Mouse (Mus musculus) liver, adult 2 months (tissue): ENCODE measurements around the gene Kat2a. TPM values are rescaled to one million over a fixed set of nuclear protein-coding genes. Genes with fewer than 3 reads are reported as not detected.

ENCODE experiments used
- DNase-seq: peaks from one replicate; pipeline ENCODE4 v3.0.0-alpha.2; 2011; ENCODE audit warnings: low read depth, low spot score; ENCODE audit errors: extremely low read depth
- H3K27ac ChIP-seq: fragments of 200-500 bp; replicated peaks from 2 replicates; pipeline ENCODE4 v1.5.1; 2012; ENCODE audit warnings: low read depth, mild to moderate bottlenecking, control low read depth, inconsistent platforms, low read length; ENCODE audit not compliant: insufficient read depth
- H3K27me3 ChIP-seq: fragments of 200-500 bp; 2 replicates; pipeline ENCODE4 v1.6.1; 2012; ENCODE audit warnings: mild to moderate bottlenecking, moderate library complexity, low read length, inconsistent platforms; ENCODE audit not compliant: control insufficient read depth, insufficient read depth
- H3K36me3 ChIP-seq: fragments of 200-500 bp; 2 replicates; pipeline ENCODE4 v1.6.1; 2012; ENCODE audit warnings: low read length, inconsistent platforms; ENCODE audit not compliant: control insufficient read depth, insufficient read depth
- H3K4me1 ChIP-seq: fragments of 200-500 bp; 2 replicates; pipeline ENCODE4 v1.6.1; 2011; ENCODE audit warnings: low read length; ENCODE audit not compliant: control insufficient read depth, insufficient read depth
- H3K4me3 ChIP-seq: fragments of 200-500 bp; 2 replicates; pipeline ENCODE4 v1.5.1; 2011; ENCODE audit warnings: low read depth, mild to moderate bottlenecking, control low read depth, low read length, moderate library complexity; ENCODE audit not compliant: insufficient read depth
- H3K79me2 ChIP-seq: fragments of 200-500 bp; 2 replicates; pipeline ENCODE4 v1.6.1; 2012; ENCODE audit warnings: inconsistent platforms, mild to moderate bottlenecking, low read length, moderate library complexity; ENCODE audit not compliant: control insufficient read depth, insufficient read depth
- H3K9ac ChIP-seq: fragments of 200-500 bp; 2 replicates; pipeline ENCODE4 v1.6.1; 2012; ENCODE audit warnings: low read depth, mild to moderate bottlenecking, control low read depth, inconsistent platforms, low read length
- CTCF ChIP-seq: fragments of 200-500 bp; IDR thresholded peaks from 2 replicates; pipeline ENCODE4 v1.5.1; 2011; ENCODE audit warnings: low read depth, low read length, control low read depth
- POLR2A ChIP-seq: fragments of 200-500 bp; IDR thresholded peaks from 2 replicates; pipeline ENCODE4 v1.6.1; 2011; ENCODE audit warnings: low read length, control low read depth; ENCODE audit not compliant: insufficient read depth; ENCODE audit errors: extremely low read depth
- WGBS: fragments of 180-500 bp; shearing (Covaris S2); methylation state at CpG from one replicate; pipeline ENCODE4 v1.1.7; 2018; 5-methylcytosine and 5-hydroxymethylcytosine counted together
- polyA plus RNA-seq: library from polyadenylated mRNA; depleted of rRNA; stranded (reverse); fragments of >200 nt; gene quantifications from 2 replicates; pipeline ENCODE4 v1.2.3, GENCODE M21; 2012
- total RNA-seq: library from RNA; depleted of rRNA; stranded (reverse); fragments of >200 nt; gene quantifications from 2 replicates; pipeline ENCODE4 v1.2.3, GENCODE M21; 2014

Kat2a gene
- total and polyA plus RNA-seq, 2 experiments: 3.3 to 18.9 TPM

DNA sequence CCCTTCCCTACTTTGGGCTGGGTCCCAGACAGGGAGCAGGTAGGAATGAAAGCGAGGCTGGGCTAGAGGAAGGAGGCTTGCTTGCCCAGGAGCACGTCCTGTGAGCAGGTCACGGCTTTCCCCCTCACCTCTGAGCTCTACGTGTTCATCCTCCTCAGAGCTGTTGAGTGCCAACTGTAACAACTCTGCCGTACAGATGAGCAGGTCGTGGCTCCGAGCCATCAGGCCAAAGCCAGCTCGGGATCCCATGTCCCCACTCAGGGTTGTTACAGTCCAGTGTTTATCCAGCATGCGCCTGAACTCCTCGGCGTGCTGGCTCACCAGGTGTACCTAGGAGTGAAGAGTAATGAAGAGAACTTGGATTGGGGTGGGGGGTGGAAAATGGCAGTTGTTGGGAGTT lies 8.9 kb downstream of the Kat2a start:
- H3K4me1 ChIP-seq: peaks cover 16% of the 10 kb centered on the region
- peak overlapping the region; percentile 69 for H3K9ac ChIP-seq
- no peaks in the 10 kb centered on the region for H3K27me3 ChIP-seq
- H3K79me2 ChIP-seq: no peaks in the 10 kb centered on the region
- 13% methylated on average over 11 of the region's 11 CpGs for WGBS
- H3K4me3 ChIP-seq: peak overlapping the region; percentile 46
- TF ChIP-seq CTCF: no peak
- TF ChIP-seq POLR2A: no peak
- H3K27ac ChIP-seq: peak overlapping the region; percentile 25
- DNase-seq: peak; percentile 73
- H3K36me3 ChIP-seq: peaks cover 3% of the 10 kb centered on the region; the same call in 1 of the 2 replicates

DNA sequence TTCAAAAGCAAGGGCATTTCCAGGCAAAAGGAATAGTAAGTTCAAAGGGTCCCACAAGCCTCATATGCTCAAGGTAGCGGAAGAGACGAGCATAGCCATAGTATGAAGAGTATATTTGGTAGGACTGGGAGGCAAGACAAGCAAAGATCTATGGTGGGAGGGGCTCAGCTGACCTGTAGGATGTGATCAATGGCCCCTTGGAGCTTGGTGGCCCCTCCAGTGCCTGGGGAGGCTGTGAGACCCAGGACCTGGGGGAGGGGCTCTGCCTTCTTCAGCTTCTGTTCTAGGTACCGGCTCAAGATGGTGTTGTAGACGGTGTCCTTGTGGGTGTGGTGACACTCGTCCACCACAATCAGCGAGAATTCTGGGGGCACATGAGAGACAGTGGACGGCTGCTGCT lies 9.4 kb downstream of the Kat2a start:
- Histone ChIP-seq H3K36me3 (peaks cover 2% of the 10 kb centered on the region; the same call in 1 of the 2 replicates), H3K27ac (peak overlapping the region; percentile 25), H3K4me3 (peak overlapping the region; percentile 46), H3K9ac (peak overlapping the region; percentile 69), H3K4me1 (peaks cover 16% of the 10 kb centered on the region), H3K27me3 (no peaks in the 10 kb centered on the region), H3K79me2 (no peaks in the 10 kb centered on the region)
- DNase-seq: no peak
- TF ChIP-seq CTCF: no peak
- WGBS: 38% methylated on average over 7 of the region's 7 CpGs

DNA sequence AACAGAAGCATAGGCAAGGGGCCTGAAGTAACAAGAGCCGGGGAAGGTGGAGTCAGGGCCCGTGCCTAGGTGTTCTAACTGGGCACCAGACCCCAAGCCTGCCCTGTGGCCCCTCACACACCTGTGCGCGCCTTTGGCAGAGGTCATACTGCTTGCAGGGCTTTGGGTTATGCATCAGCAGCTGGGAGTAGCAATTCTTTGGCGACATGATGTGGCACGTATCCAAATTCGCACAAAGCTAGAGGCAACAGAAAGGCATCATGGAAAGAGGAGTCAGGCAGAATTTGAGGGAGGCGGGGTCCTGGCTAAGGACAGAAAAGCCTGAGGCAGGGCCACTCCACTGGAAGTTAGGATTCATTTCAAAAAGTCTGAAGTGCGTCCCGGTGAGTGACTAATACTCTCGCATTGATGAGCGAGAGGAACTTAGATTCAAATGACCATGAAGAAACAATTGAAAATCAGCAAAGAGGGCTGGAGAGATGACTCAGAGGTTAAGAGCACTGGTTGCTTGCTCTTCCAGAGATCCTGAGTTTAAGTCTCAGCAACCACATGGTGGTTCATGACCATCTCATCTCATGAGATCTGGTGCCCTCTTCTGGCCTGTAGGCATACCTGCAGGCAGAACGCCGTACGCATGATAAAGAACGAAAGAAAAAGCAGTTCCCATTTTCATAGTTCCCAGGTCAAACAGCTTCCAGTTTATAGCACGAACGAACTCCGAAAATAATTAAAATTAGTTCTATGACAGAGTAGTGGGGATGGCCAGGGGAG lies 10.0 kb downstream of the Kat2a start:
- DNase-seq: peak; percentile 71
- peak overlapping the region; percentile 69 for H3K9ac ChIP-seq
- no peaks in the 10 kb centered on the region; the same call in 1 of the 2 replicates for H3K36me3 ChIP-seq
- no peaks in the 10 kb centered on the region for H3K79me2 ChIP-seq
- H3K4me3 ChIP-seq: peak overlapping the region; percentile 46
- no peaks in the 10 kb centered on the region for H3K27me3 ChIP-seq
- H3K27ac ChIP-seq: peak overlapping the region; percentile 25; the same call in 1 of the 2 replicates
- peaks cover 16% of the 10 kb centered on the region for H3K4me1 ChIP-seq
- TF ChIP-seq CTCF: peak; percentile 73; the same call in 1 of the 2 replicates
- TF ChIP-seq POLR2A: no peak
- 39% methylated on average over 19 of the region's 19 CpGs for WGBS

DNA sequence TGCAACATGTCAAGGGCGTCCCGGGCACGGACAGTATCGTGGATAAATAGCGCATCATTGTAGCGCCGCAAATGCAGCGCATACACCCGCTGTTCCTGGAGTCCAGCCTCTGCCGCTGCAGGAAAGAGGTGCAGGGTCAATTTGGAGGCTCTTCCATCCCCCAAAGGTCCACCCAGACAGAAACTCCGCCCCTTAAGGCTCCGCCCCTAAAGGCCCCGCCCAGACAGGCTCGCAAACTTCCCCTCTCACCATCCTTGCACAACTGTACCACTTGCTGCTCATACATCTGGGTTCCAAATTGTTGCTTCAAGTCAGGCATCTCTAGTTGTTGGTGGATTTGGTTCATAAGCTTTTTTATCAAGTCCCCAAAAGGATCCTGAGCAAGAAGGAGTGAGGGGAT lies 11.0 kb downstream of the Kat2a start:
- no peak overlapping the region for H3K4me3 ChIP-seq
- no peaks in the 10 kb centered on the region; the same call in 1 of the 2 replicates for H3K36me3 ChIP-seq
- TF ChIP-seq CTCF: no peak
- TF ChIP-seq POLR2A: no peak
- WGBS: 13% methylated on average over 14 of the region's 14 CpGs
- H3K27ac ChIP-seq: no peak overlapping the region
- H3K27me3 ChIP-seq: no peaks in the 10 kb centered on the region
- peak; percentile 66 for DNase-seq
- peaks cover 16% of the 10 kb centered on the region for H3K4me1 ChIP-seq
- H3K79me2 ChIP-seq: no peaks in the 10 kb centered on the region
- no peak overlapping the region for H3K9ac ChIP-seq

DNA sequence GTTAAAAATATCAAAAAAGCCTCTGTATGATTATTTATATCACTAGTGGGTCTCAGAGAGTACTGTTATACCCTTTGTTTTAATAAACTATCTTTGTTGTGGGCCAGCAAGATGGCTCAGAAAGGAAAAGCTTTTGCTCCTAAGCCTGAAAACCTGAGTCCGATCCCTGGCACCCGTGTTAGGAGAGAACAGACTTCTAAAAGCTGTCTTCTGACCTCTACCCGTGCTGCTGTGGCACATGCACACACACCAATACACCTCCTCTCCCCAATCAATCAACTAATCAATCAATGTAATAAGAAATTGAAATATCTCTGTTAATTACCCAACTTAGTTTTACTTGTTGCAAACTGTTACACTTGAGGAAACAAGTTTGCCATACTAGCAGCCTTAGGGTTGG lies 11.6 kb downstream of the Kat2a start:
- 60% methylated on average over 3 of the region's 3 CpGs for WGBS
- Histone ChIP-seq H3K79me2 (no peaks in the 10 kb centered on the region), H3K4me1 (peaks cover 16% of the 10 kb centered on the region), H3K27me3 (no peaks in the 10 kb centered on the region), H3K9ac (no peak overlapping the region), H3K36me3 (no peaks in the 10 kb centered on the region; the same call in 1 of the 2 replicates), H3K4me3 (no peak overlapping the region), H3K27ac (no peak overlapping the region)
- DNase-seq: no peak
- no peak for TF ChIP-seq POLR2A
- no peak for TF ChIP-seq CTCF

DNA sequence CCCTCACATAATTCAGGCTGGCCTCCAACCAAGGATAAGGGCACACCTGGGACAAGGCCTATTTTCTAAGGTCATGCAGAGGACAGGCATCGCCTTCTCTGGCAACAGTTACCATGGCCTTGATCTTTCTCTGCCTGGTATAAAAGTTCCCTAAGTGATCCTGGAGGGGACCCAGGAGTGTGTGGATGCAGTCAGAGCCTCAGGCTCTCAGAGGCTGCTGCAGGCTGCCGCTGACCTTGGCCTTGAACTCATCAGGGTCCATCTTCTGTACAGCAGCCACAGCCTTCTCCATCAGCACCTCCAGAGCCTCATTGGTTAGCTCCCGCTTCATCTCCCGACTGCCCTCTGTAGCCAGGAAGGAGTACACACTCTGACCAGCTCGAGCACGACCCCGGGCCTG lies 14.3 kb downstream of the Kat2a start:
- H3K4me3 ChIP-seq: no peak overlapping the region
- WGBS: 77% methylated on average over 7 of the region's 7 CpGs
- H3K36me3 ChIP-seq: no peaks in the 10 kb centered on the region; the same call in 1 of the 2 replicates
- peaks cover 4% of the 10 kb centered on the region for H3K4me1 ChIP-seq
- no peak overlapping the region for H3K9ac ChIP-seq
- no peaks in the 10 kb centered on the region; the same call in 1 of the 2 replicates for H3K27me3 ChIP-seq
- no peak overlapping the region for H3K27ac ChIP-seq
- H3K79me2 ChIP-seq: no peaks in the 10 kb centered on the region
- TF ChIP-seq CTCF (no peak), POLR2A (no peak)
- no peak for DNase-seq
